Mouse (Mus musculus) brain, embryonic 14.5 days (tissue): ENCODE measurements around the gene G430095P16Rik.

Experiments used
- CTCF ChIP-seq: fragments of 200-500 bp; IDR thresholded peaks from 2 replicates; pipeline ENCODE4 v1.5.1; 2012; ENCODE audit warnings: inconsistent platforms, mild to moderate bottlenecking, moderate library complexity, borderline replicate concordance; ENCODE audit not compliant: insufficient read depth, insufficient read length; ENCODE audit errors: extremely low read depth
- POLR2A ChIP-seq: fragments of 200-500 bp; IDR thresholded peaks from 2 replicates; pipeline ENCODE4 v1.6.1; 2012; ENCODE audit warnings: mild to moderate bottlenecking, inconsistent platforms, borderline replicate concordance; ENCODE audit not compliant: poor library complexity, insufficient read depth, insufficient read length, severe bottlenecking; ENCODE audit errors: extremely low read depth

GRCm38 (mm10) chr8:84769324-84769723 is 46.5 kb downstream of the G430095P16Rik start:
- TF ChIP-seq CTCF (no peak), POLR2A (no peak)
